ENCODE assay signal across 18 mouse cellular contexts in the genomic region with DNA sequence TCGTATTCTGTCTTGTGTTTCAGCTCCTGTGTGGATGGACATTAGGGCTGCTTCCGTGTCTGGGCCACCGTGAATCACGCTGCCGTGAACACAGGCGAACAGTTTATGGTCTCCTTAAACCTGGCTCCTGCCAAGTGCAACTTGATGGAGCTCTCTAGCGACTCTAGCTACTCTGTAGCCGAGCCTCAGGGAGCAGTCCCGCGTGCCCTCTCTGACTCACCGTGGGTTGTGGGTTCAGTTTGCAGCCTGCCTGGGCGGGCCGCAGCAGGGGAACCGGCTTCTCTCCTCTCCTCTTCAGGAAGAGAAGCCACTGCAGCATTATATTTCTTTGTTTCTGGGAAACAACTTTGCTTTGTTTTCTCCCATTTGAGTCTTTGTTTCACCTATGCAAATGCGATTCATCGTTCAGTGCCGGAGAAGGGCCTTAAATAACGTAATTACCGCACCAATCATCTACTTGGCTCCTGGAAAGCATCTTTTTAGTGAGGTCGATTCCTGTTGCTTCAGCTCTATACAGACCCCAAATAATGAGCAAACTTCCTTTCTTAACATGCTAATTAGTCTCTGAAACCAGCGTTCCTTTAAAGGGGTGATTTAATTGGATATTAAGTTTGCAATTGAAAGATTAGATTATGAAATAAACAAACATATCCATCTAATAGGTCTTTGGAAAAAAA.
DNase-seq lines count a peak whose midpoint lies in the region; ATAC-seq lines count a peak whose summit lies in the region.
"Had no signal": no experiment of that assay in that cellular context is flagged by ENCODE, and none has a peak within 500 bp of the region (broad histone marks: within the 10 kb centered on the region; RNA-seq: fewer than 3 reads in every experiment).

No protein-coding gene starts in this region.

- no peaks in the 10 kb centered on the region for H3K36me3 ChIP-seq in embryonic facial prominence, embryonic 14.5 days (ENCODE audit: control insufficient read depth, insufficient read depth, low read length)
- H3K36me3 ChIP-seq in embryonic facial prominence, embryonic 10.5 days (replicated peaks): no peaks in the 10 kb centered on the region
- H3K36me3 ChIP-seq in neural tube, embryonic 13.5 days: no peaks in the 10 kb centered on the region
- no peaks in the 10 kb centered on the region for H3K36me3 ChIP-seq in forebrain, embryonic 13.5 days (ENCODE audit: poor library complexity, severe bottlenecking)
- H3K36me3 ChIP-seq in hindbrain, embryonic 11.5 days (ENCODE audit: control insufficient read depth, insufficient read depth, low read length): no peaks in the 10 kb centered on the region
- no peaks in the 10 kb centered on the region for H3K36me3 ChIP-seq in midbrain, embryonic 13.5 days
- H3K36me3 ChIP-seq: hindbrain, embryonic 13.5 days; midbrain, embryonic 15.5 days; stomach, embryonic 15.5 days had no signal

- H3K27ac ChIP-seq in embryonic facial prominence, embryonic 14.5 days (replicated peaks; ENCODE audit: low read depth, low read length): no peak overlapping the region
- H3K27ac ChIP-seq in embryonic facial prominence, embryonic 10.5 days (replicated peaks): no peak overlapping the region
- H3K27ac ChIP-seq in neural tube, embryonic 13.5 days (replicated peaks): no peak overlapping the region
- H3K27ac ChIP-seq in forebrain, embryonic 13.5 days: peak overlapping the region; percentile 31; the same call in 1 of the 2 replicates
- H3K27ac ChIP-seq in hindbrain, embryonic 11.5 days (ENCODE audit: low read depth, low read length): no peak overlapping the region
- no peak overlapping the region for H3K27ac ChIP-seq in midbrain, embryonic 13.5 days
- H3K27ac ChIP-seq: hindbrain, embryonic 13.5 days; macrophage; midbrain, embryonic 15.5 days; stomach, embryonic 15.5 days had no signal

- peak; percentile 9 for DNase-seq in embryonic facial prominence, embryonic 14.5 days (ENCODE audit: low spot score)
- no peak for DNase-seq in embryonic facial prominence, embryonic 10.5 days (ENCODE audit: low spot score)
- DNase-seq in neural tube, embryonic 10.5 days (ENCODE audit: extremely low spot score, low spot score): no peak
- DNase-seq in kidney, postnatal 4 days: peak; percentile 17 to 23
- no peak for DNase-seq in hindbrain, embryonic 11.5 days (ENCODE audit: low spot score)
- DNase-seq: adrenal gland, postnatal 10 days; cerebellum, adult 2 months; heart, adult 18-20 months; lung, adult 2 months; thymus, postnatal 25 days had no signal

- no peak overlapping the region for H3K4me3 ChIP-seq in embryonic facial prominence, embryonic 14.5 days (ENCODE audit: low read depth, low read length)
- H3K4me3 ChIP-seq in embryonic facial prominence, embryonic 10.5 days: no peak overlapping the region
- no peak overlapping the region for H3K4me3 ChIP-seq in neural tube, embryonic 13.5 days
- H3K4me3 ChIP-seq in forebrain, embryonic 13.5 days: peak overlapping the region; percentile 17; the same call in 1 of the 2 replicates
- H3K4me3 ChIP-seq in hindbrain, embryonic 11.5 days (ENCODE audit: low read depth, low read length): no peak overlapping the region
- no peak overlapping the region for H3K4me3 ChIP-seq in midbrain, embryonic 13.5 days (replicated peaks)
- H3K4me3 ChIP-seq: hindbrain, embryonic 13.5 days; midbrain, embryonic 15.5 days; stomach, embryonic 15.5 days had no signal

- no peak for ATAC-seq in embryonic facial prominence, embryonic 14.5 days (ENCODE audit: low read depth)
- no peak for ATAC-seq in neural tube, embryonic 13.5 days (ENCODE audit: low read depth)
- peak; percentile 74; the same call in 1 of the 2 replicates for ATAC-seq in forebrain, embryonic 13.5 days
- no peak for ATAC-seq in hindbrain, embryonic 11.5 days (ENCODE audit: low FRiP score)
- ATAC-seq in midbrain, embryonic 13.5 days: no peak
- ATAC-seq: intestine, embryonic 16.5 days; midbrain, embryonic 15.5 days had no signal

- H3K4me2 ChIP-seq in embryonic facial prominence, embryonic 14.5 days (ENCODE audit: low read depth, low read length): no peak overlapping the region
- 0 out of 2 replicates have a peak overlapping the region, but pooled peaks have one; percentile 5 for H3K4me2 ChIP-seq in neural tube, embryonic 13.5 days
- H3K4me2 ChIP-seq in forebrain, embryonic 13.5 days: peak overlapping the region; percentile 46
- H3K4me2 ChIP-seq in hindbrain, embryonic 11.5 days (replicated peaks; ENCODE audit: low read depth, low read length): no peak overlapping the region
- H3K4me2 ChIP-seq in midbrain, embryonic 13.5 days (replicated peaks): no peak overlapping the region
- H3K4me2 ChIP-seq: hindbrain, embryonic 13.5 days; midbrain, embryonic 15.5 days; stomach, embryonic 15.5 days had no signal

- H3K27me3 ChIP-seq in embryonic facial prominence, embryonic 14.5 days (replicated peaks; ENCODE audit: control insufficient read depth, insufficient read depth, low read length): no peaks in the 10 kb centered on the region
- H3K27me3 ChIP-seq in embryonic facial prominence, embryonic 10.5 days (replicated peaks; ENCODE audit: low read depth, poor library complexity, severe bottlenecking): no peaks in the 10 kb centered on the region
- no peaks in the 10 kb centered on the region for H3K27me3 ChIP-seq in neural tube, embryonic 13.5 days
- H3K27me3 ChIP-seq in forebrain, embryonic 13.5 days: peaks cover 12% of the 10 kb centered on the region; the same call in 1 of the 2 replicates
- H3K27me3 ChIP-seq in hindbrain, embryonic 11.5 days (ENCODE audit: control insufficient read depth, insufficient read depth, low read length): no peaks in the 10 kb centered on the region
- H3K27me3 ChIP-seq in midbrain, embryonic 13.5 days: no peaks in the 10 kb centered on the region
- H3K27me3 ChIP-seq: hindbrain, embryonic 13.5 days; midbrain, embryonic 15.5 days; stomach, embryonic 15.5 days had no signal

- no peaks in the 10 kb centered on the region for H3K4me1 ChIP-seq in embryonic facial prominence, embryonic 14.5 days (ENCODE audit: control insufficient read depth, insufficient read depth, low read length)
- no peaks in the 10 kb centered on the region for H3K4me1 ChIP-seq in embryonic facial prominence, embryonic 10.5 days
- H3K4me1 ChIP-seq in neural tube, embryonic 13.5 days (replicated peaks): peaks cover 4% of the 10 kb centered on the region; the same call in 1 of the 2 replicates
- peaks cover 11% of the 10 kb centered on the region for H3K4me1 ChIP-seq in forebrain, embryonic 13.5 days
- no peaks in the 10 kb centered on the region for H3K4me1 ChIP-seq in hindbrain, embryonic 11.5 days (replicated peaks; ENCODE audit: control insufficient read depth, insufficient read depth, low read length)
- H3K4me1 ChIP-seq in midbrain, embryonic 13.5 days (replicated peaks): no peaks in the 10 kb centered on the region
- H3K4me1 ChIP-seq: midbrain, embryonic 15.5 days; stomach, embryonic 15.5 days had no signal

- H3K9me3 ChIP-seq in embryonic facial prominence, embryonic 14.5 days (ENCODE audit: control insufficient read depth, low read length): no peaks in the 10 kb centered on the region
- no peaks in the 10 kb centered on the region for H3K9me3 ChIP-seq in embryonic facial prominence, embryonic 10.5 days
- H3K9me3 ChIP-seq in neural tube, embryonic 13.5 days: no peaks in the 10 kb centered on the region
- no peaks in the 10 kb centered on the region for H3K9me3 ChIP-seq in forebrain, embryonic 13.5 days (replicated peaks)
- H3K9me3 ChIP-seq in hindbrain, embryonic 11.5 days (ENCODE audit: control insufficient read depth, low read length): no peaks in the 10 kb centered on the region
- H3K9me3 ChIP-seq in midbrain, embryonic 13.5 days: no peaks in the 10 kb centered on the region
- H3K9me3 ChIP-seq: hindbrain, embryonic 13.5 days; midbrain, embryonic 15.5 days; stomach, embryonic 15.5 days had no signal

- 61% methylated on average over 21 of the region's 21 CpGs for WGBS in embryonic facial prominence, embryonic 14.5 days
- 63% methylated on average over 21 of the region's 21 CpGs for WGBS in embryonic facial prominence, embryonic 10.5 days
- 49% methylated on average over 21 of the region's 21 CpGs for WGBS in neural tube, embryonic 13.5 days
- 24% methylated on average over 21 of the region's 21 CpGs for WGBS in forebrain, embryonic 13.5 days
- WGBS in hindbrain, embryonic 11.5 days: 75% methylated on average over 21 of the region's 21 CpGs
- WGBS in midbrain, embryonic 13.5 days: 64% methylated on average over 21 of the region's 21 CpGs

- no peak overlapping the region for H3K9ac ChIP-seq in embryonic facial prominence, embryonic 14.5 days (ENCODE audit: low read depth, low read length)
- no peak overlapping the region for H3K9ac ChIP-seq in neural tube, embryonic 13.5 days
- H3K9ac ChIP-seq in forebrain, embryonic 13.5 days: no peak overlapping the region
- no peak overlapping the region for H3K9ac ChIP-seq in hindbrain, embryonic 11.5 days (ENCODE audit: low read depth, low read length)
- no peak overlapping the region for H3K9ac ChIP-seq in midbrain, embryonic 13.5 days (replicated peaks)
- H3K9ac ChIP-seq: hindbrain, embryonic 13.5 days; midbrain, embryonic 15.5 days; stomach, embryonic 15.5 days had no signal

Comparison
In these comparisons a context has a peak if more than half of its experiments do, and no peak if none do; other contexts are left out.
1. DNase-seq: peak in embryonic facial prominence, embryonic 14.5 days (single experiment) and kidney, postnatal 4 days (2 of 2); none in embryonic facial prominence, embryonic 10.5 days (single experiment), neural tube, embryonic 10.5 days (single experiment) and hindbrain, embryonic 11.5 days (single experiment).
2. H3K4me2 ChIP-seq: peak in neural tube, embryonic 13.5 days (single experiment) and forebrain, embryonic 13.5 days (single experiment); none in embryonic facial prominence, embryonic 14.5 days (single experiment), hindbrain, embryonic 11.5 days (single experiment) and midbrain, embryonic 13.5 days (single experiment).